Mouse (Mus musculus): ENCODE results near the gene Lrrc56. TPM values are rescaled to one million over a fixed set of nuclear protein-coding genes. Genes with fewer than 3 reads are reported as not detected.

The Lrrc56 gene
- polyA plus RNA-seq, 1 experiment from 2014 or later: 12.2 TPM

- H3K9ac ChIP-seq: peak overlapping the region; percentile 78
- ATAC-seq (ENCODE audit: low read depth) (no peak), DNase-seq (no peak)
- peak overlapping the region; percentile 80 for H3K27ac ChIP-seq
- H3K4me1 ChIP-seq (replicated peaks): peaks cover 70% of the 10 kb centered on the region
- no peaks in the 10 kb centered on the region for H3K27me3 ChIP-seq
- peak overlapping the region; percentile 86 for H3K4me2 ChIP-seq
- peaks cover 12% of the 10 kb centered on the region for H3K36me3 ChIP-seq
- H3K9me3 ChIP-seq (replicated peaks): no peaks in the 10 kb centered on the region
- H3K4me3 ChIP-seq (replicated peaks): peak overlapping the region; percentile 66; the same call in 1 of the 2 replicates
- 93% methylated on average over 1 of the region's 1 CpGs for WGBS (ENCODE audit: insufficient replicate concordance)
Observed at GRCm38 (mm10) chr7:141169300-141169699, 24.7 kb upstream of the Lrrc56 start.

GRCm38 (mm10) chr7:141169866-141170265 is 24.1 kb upstream of the Lrrc56 start:
- Histone ChIP-seq H3K9me3 (replicated peaks) (no peaks in the 10 kb centered on the region), H3K4me3 (replicated peaks) (no peak overlapping the region), H3K4me2 (no peak overlapping the region), H3K27me3 (no peaks in the 10 kb centered on the region), H3K27ac (peak overlapping the region; percentile 80; the same call in 1 of the 2 replicates), H3K4me1 (replicated peaks) (peaks cover 70% of the 10 kb centered on the region), H3K9ac (0 out of 2 replicates have a peak overlapping the region, but pooled peaks have one; percentile 7), H3K36me3 (peaks cover 7% of the 10 kb centered on the region; the same call in 1 of the 2 replicates)
- DNase-seq (no peak), ATAC-seq (ENCODE audit: low read depth) (no peak)

GRCm38 (mm10) chr7:141172116-141173006 is 21.6 kb upstream of the Lrrc56 start, which contains the start of gene Rnh1:
TSS of gene Rnh1 (minus strand) at chr7:141172857.
- no peaks in the 10 kb centered on the region for H3K27me3 ChIP-seq
- no peaks in the 10 kb centered on the region for H3K36me3 ChIP-seq
- H3K4me3 ChIP-seq (replicated peaks): peak within 1 kb of the TSS; percentile 70
- peak within 1 kb of the TSS; percentile 83 for H3K27ac ChIP-seq
- DNase-seq: peak; percentile 84
- H3K9ac ChIP-seq: peak within 1 kb of the TSS; percentile 79
- H3K9me3 ChIP-seq (replicated peaks): no peaks in the 10 kb centered on the region
- 3% methylated on average over 55 of the region's 55 CpGs for WGBS (ENCODE audit: insufficient replicate concordance)
- H3K4me2 ChIP-seq: peak within 1 kb of the TSS; percentile 89
- ATAC-seq (ENCODE audit: low read depth): peak; percentile 84
- H3K4me1 ChIP-seq (replicated peaks): peaks cover 60% of the 10 kb centered on the region

GRCm38 (mm10) chr7:141173323-141173850 is 20.6 kb upstream of the Lrrc56 start:
- H3K4me1 ChIP-seq (replicated peaks): peaks cover 50% of the 10 kb centered on the region
- peak overlapping the region; percentile 70; the same call in 1 of the 2 replicates for H3K4me3 ChIP-seq (replicated peaks)
- H3K4me2 ChIP-seq: peak overlapping the region; percentile 89
- peak overlapping the region; percentile 79 for H3K9ac ChIP-seq
- no peaks in the 10 kb centered on the region for H3K9me3 ChIP-seq (replicated peaks)
- H3K27ac ChIP-seq: peak overlapping the region; percentile 83
- H3K27me3 ChIP-seq: peaks cover 3% of the 10 kb centered on the region; the same call in 1 of the 2 replicates
- WGBS (ENCODE audit: insufficient replicate concordance): 78% methylated on average over 5 of the region's 5 CpGs
- DNase-seq (no peak), ATAC-seq (ENCODE audit: low read depth) (no peak)
- no peaks in the 10 kb centered on the region for H3K36me3 ChIP-seq

GRCm38 (mm10) chr7:141175068-141175467 is 18.9 kb upstream of the Lrrc56 start:
- no peak overlapping the region for H3K4me2 ChIP-seq
- no peak for DNase-seq
- no peak for ATAC-seq (ENCODE audit: low read depth)
- H3K27me3 ChIP-seq: peaks cover 3% of the 10 kb centered on the region; the same call in 1 of the 2 replicates
- 73% methylated on average over 4 of the region's 4 CpGs for WGBS (ENCODE audit: insufficient replicate concordance)
- H3K4me3 ChIP-seq (replicated peaks): no peak overlapping the region
- no peaks in the 10 kb centered on the region for H3K36me3 ChIP-seq
- H3K27ac ChIP-seq: no peak overlapping the region
- H3K9ac ChIP-seq: no peak overlapping the region
- H3K9me3 ChIP-seq (replicated peaks): no peaks in the 10 kb centered on the region
- H3K4me1 ChIP-seq (replicated peaks): peaks cover 34% of the 10 kb centered on the region

GRCm38 (mm10) chr7:141176173-141176572 is 17.8 kb upstream of the Lrrc56 start:
- Histone ChIP-seq H3K9ac (no peak overlapping the region), H3K36me3 (no peaks in the 10 kb centered on the region), H3K4me3 (replicated peaks) (no peak overlapping the region), H3K9me3 (replicated peaks) (no peaks in the 10 kb centered on the region), H3K27me3 (peaks cover 3% of the 10 kb centered on the region; the same call in 1 of the 2 replicates), H3K4me1 (replicated peaks) (peaks cover 23% of the 10 kb centered on the region), H3K27ac (no peak overlapping the region), H3K4me2 (no peak overlapping the region)
- DNase-seq (peak; percentile 76), ATAC-seq (ENCODE audit: low read depth) (no peak)
- 1% methylated on average over 8 of the region's 8 CpGs for WGBS (ENCODE audit: insufficient replicate concordance)

- Histone ChIP-seq H3K4me3 (replicated peaks) (no peak overlapping the region), H3K27me3 (no peaks in the 10 kb centered on the region), H3K9me3 (replicated peaks) (no peaks in the 10 kb centered on the region), H3K9ac (no peak overlapping the region), H3K27ac (0 out of 2 replicates have a peak overlapping the region, but pooled peaks have one; percentile 4), H3K36me3 (peaks cover 36% of the 10 kb centered on the region), H3K4me2 (no peak overlapping the region), H3K4me1 (replicated peaks) (peaks cover 32% of the 10 kb centered on the region)
- 69% methylated on average over 3 of the region's 3 CpGs for WGBS (ENCODE audit: insufficient replicate concordance)
- no peak for DNase-seq
- no peak for ATAC-seq (ENCODE audit: low read depth)
Observed at GRCm38 (mm10) chr7:141188194-141188593, 5.8 kb upstream of the Lrrc56 start.

GRCm38 (mm10) chr7:141188733-141189132 is 5.2 kb upstream of the Lrrc56 start:
- H3K4me1 ChIP-seq (replicated peaks): peaks cover 33% of the 10 kb centered on the region
- no peak overlapping the region for H3K4me2 ChIP-seq
- H3K36me3 ChIP-seq: peaks cover 36% of the 10 kb centered on the region
- no peak overlapping the region for H3K9ac ChIP-seq
- ATAC-seq (ENCODE audit: low read depth) (no peak), DNase-seq (no peak)
- 0 out of 2 replicates have a peak overlapping the region, but pooled peaks have one; percentile 4 for H3K27ac ChIP-seq
- no peak overlapping the region for H3K4me3 ChIP-seq (replicated peaks)
- no peaks in the 10 kb centered on the region for H3K27me3 ChIP-seq
- H3K9me3 ChIP-seq (replicated peaks): no peaks in the 10 kb centered on the region
- WGBS (ENCODE audit: insufficient replicate concordance): 88% methylated on average over 3 of the region's 3 CpGs

- ATAC-seq (ENCODE audit: low read depth) (no peak), DNase-seq (no peak)
- peak overlapping the region; percentile 53; the same call in 1 of the 2 replicates for H3K27ac ChIP-seq
- H3K36me3 ChIP-seq: peaks cover 36% of the 10 kb centered on the region
- no peak overlapping the region for H3K9ac ChIP-seq
- no peaks in the 10 kb centered on the region for H3K9me3 ChIP-seq (replicated peaks)
- H3K4me3 ChIP-seq (replicated peaks): no peak overlapping the region
- peaks cover 43% of the 10 kb centered on the region for H3K4me1 ChIP-seq (replicated peaks)
- no peak overlapping the region for H3K4me2 ChIP-seq
- H3K27me3 ChIP-seq: no peaks in the 10 kb centered on the region
- WGBS (ENCODE audit: insufficient replicate concordance): 74% methylated on average over 3 of the region's 3 CpGs
Observed at GRCm38 (mm10) chr7:141190220-141190619, 3.7 kb upstream of the Lrrc56 start.

GRCm38 (mm10) chr7:141191036-141191435 is 2.9 kb upstream of the Lrrc56 start:
- Histone ChIP-seq H3K36me3 (peaks cover 36% of the 10 kb centered on the region), H3K4me2 (no peak overlapping the region), H3K9me3 (replicated peaks) (no peaks in the 10 kb centered on the region), H3K4me3 (replicated peaks) (no peak overlapping the region), H3K27ac (no peak overlapping the region), H3K9ac (no peak overlapping the region), H3K4me1 (replicated peaks) (peaks cover 51% of the 10 kb centered on the region), H3K27me3 (no peaks in the 10 kb centered on the region)
- WGBS (ENCODE audit: insufficient replicate concordance): 89% methylated on average over 14 of the region's 14 CpGs
- DNase-seq (no peak), ATAC-seq (ENCODE audit: low read depth) (no peak)
